Mouse (Mus musculus): ENCODE measurements around the gene Olfr821.
"Not testable (repeated sequence)": the region's sequence is repeated elsewhere in the genome, so short reads cannot be mapped to it uniquely, and the experiment has no call there.

Olfr821 gene

DNA sequence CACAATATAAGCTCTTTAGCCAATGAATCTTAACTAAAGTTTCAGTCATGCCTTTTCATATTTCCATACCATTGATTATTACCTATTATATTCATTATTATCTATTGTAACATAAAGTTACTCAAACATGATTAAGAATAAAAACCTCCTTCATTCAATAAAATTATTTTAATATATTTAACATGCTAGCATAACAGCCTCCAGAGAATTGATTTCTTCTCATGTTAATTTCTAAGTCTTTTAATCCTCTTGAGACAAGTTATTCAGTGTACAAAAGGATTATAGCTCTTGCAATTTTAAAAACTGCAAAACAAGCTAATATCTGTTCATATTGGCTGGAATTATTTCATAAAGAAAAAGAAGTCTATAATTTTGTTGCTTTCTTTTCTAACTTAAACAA, at the start of gene Olfr821:
TSS of gene Olfr821 (plus strand) at position 301 of the 400 bp plus-strand sequence.
- DNase-seq, result no peak

DNA sequence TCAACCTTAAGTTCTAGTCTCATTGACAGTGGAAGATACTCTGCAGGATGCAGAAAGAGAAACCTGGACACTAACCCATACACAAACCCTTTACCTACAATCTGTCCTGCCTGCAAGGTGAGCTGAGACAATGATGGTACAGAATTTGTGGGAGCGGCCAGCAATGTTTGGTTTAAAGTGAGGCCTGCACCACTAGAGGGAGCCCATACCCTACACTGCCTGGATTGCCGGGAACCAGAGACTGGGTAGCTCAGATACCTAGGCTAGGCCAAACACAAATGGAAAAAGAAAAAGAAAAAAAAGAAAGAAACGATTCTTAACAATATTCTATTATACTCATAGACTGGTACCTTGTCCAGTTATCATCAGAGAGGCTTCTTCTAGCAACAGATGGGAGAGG, 48.3 kb upstream of the Olfr821 start:
- not testable (repeated sequence) for DNase-seq

DNA sequence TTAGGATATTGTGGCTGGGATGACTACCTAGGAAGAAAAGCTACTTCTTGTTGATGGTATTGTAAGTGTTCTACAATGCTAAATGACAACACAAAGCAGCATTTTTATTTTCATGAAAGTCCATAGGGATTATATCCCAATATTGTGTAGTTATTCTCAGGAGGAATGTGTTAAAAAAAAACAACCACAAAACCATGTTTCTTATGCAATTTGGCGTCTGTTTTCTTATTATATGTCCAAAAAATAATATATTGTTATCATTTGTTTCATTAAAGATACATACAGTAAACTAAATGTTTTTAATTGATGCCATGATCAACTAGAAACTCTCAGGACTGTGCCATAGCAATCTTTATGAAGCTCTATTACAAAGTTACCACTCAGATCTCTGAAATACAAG, 45.2 kb upstream of the Olfr821 start, which contains the start of gene Gm10310:
TSS of gene Gm10310 (minus strand) at position 101 of the 400 bp plus-strand sequence.
- DNase-seq, result not testable (repeated sequence)

DNA sequence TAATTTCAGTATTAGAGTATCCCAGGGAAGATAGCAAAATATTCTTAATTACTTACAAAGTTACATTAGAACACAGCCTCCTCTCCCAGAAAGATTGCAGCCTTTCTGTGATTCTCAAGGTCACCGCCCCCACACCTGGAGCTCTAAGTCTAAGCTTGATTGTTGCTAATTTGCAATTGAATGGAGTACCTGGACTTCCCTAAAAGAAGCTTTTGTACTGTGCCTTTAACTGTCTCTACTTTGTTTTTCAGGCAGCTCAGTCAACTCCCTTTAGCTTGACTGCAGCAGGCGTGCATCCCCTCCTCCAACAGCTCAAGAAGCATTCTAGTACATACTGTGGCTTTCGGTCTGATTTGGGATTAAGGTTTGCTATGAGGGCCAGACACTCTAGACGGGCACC, 26.0 kb upstream of the Olfr821 start:
- not testable (repeated sequence) for DNase-seq

DNA sequence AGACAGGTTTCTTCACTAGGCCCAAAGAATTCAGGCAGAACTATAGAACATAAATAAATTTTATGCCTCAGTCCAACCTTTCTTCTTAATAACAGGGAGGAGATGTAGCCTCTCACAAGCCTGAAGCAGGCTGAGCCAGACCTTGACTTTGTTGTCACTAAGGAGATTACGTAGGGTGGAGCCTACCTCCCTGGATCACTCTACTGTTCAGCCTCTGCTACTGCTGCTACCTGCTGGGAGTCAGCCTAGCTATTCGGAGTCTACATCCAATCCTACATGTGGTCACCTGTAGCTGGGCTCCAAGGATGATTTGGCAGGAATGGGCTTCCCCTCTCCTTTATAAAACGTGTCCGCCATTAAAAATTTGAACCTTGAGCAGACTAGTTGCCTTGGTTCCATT, 24.8 kb upstream of the Olfr821 start:
- DNase-seq, result not testable (repeated sequence)

DNA sequence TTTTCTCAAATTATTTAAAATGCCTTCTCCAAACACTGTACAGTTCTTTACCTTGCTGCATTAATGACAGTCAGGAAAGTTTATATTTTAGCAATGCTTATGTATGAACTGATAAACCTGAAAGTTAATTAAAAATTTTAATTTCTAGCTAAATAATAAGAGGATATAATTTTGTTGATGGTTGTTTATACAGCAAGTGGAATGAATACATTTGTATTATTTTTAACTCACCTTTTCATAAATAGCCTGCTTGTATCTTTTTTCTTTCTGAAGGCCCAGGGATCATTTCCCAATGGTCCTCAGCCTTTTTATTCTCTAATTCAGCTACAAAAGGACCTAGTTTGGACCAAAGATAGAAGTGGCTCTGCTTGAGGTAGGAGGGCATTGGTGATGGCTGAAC, 17.8 kb upstream of the Olfr821 start, which contains the start of gene Olfr820:
TSS of gene Olfr820 (plus strand) at position 301 of the 400 bp plus-strand sequence.
- no peak for DNase-seq

DNA sequence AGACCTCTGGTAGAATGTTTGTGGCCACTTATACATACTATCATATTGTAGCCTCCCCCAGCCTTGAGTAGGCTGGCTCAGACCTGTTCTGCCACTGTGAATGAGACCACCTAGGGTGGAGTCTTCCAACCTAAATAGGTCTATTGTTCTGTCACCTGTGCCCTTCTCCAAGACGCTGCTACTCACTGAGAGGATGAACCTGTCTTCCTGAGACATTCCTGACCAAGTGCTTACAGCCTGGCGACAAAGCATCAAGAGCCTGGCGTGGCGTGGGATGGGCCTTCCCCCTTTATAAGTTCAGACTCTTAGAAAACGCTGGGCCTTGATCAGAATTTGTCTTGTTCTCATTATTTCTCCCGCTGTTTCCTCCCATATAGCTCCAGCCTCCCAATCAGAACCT, 6.9 kb downstream of the Olfr821 start:
- no peak for DNase-seq

DNA sequence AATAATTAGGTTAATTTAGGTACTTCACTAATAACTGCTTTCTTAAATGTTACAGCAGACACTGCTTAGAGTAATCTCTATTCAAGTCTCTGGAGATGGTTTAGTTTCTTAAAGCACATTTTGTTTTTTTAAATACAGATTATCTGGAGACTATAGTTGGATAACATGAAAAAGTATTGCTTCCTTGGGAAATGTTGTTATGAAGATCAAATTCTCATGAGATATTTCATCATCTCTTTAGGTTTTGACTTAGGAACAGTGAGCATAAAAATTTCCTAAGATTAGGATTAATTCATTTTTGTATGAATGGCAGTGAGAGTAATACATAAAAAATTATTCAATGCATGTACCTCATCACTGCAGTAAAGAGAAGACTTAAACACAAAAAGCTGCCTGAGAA, 40.8 kb downstream of the Olfr821 start, which contains the start of gene Olfr822:
TSS of gene Olfr822 (plus strand) at position 301 of the 400 bp plus-strand sequence.
- DNase-seq, result no peak

All from kidney, adult 8-10 months (tissue).